8 mouse cellular contexts compared by ENCODE assay signal in the genomic region with DNA sequence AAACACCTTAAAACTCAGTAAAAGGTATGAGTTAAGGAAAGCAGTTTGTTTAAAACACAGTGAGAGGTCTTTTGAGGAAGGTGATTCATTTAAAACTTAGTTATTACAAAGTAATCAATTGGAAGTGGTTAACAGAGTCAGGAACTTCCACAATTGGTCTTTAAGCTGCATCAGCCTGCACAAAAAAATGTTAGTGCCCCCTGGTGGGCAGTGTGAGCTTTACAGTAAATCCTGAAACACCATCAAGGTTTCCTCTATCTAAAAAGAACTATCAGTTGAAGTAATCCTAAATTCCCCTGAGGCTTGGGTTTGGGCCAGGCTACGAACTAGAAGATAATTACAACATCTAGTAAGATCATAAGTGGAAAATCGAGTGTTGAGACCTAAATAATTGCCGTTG. TPM values are rescaled to one million over a fixed set of nuclear protein-coding genes. Genes with fewer than 3 reads are reported as not detected.
A peak's percentile ranks its signal among the peaks of the same experiment; 100 is the strongest.
DNase-seq lines count a peak whose midpoint lies in the region; ATAC-seq lines count a peak whose summit lies in the region.

No protein-coding gene starts in this region.

- H3K4me2 ChIP-seq in forebrain, embryonic 12.5 days, result no peak overlapping the region

- no peak overlapping the region for H3K4me3 ChIP-seq in forebrain, embryonic 10.5 days
- H3K4me3 ChIP-seq in forebrain, embryonic 12.5 days (replicated peaks), result no peak overlapping the region
- no peak overlapping the region for H3K4me3 ChIP-seq in embryonic facial prominence, embryonic 10.5 days

- H3K9ac ChIP-seq in forebrain, embryonic 12.5 days, result no peak overlapping the region

- no peaks in the 10 kb centered on the region for H3K36me3 ChIP-seq in forebrain, embryonic 10.5 days (replicated peaks)
- H3K36me3 ChIP-seq in forebrain, embryonic 12.5 days (replicated peaks), result no peaks in the 10 kb centered on the region
- no peaks in the 10 kb centered on the region for H3K36me3 ChIP-seq in embryonic facial prominence, embryonic 10.5 days (replicated peaks)

- 29% methylated on average over 3 of the region's 3 CpGs for WGBS in forebrain, embryonic 10.5 days
- 30% methylated on average over 3 of the region's 3 CpGs for WGBS in forebrain, embryonic 12.5 days
- WGBS in embryonic facial prominence, embryonic 10.5 days, result 23% methylated on average over 3 of the region's 3 CpGs

- no peak overlapping the region for H3K27ac ChIP-seq in forebrain, embryonic 10.5 days
- no peak overlapping the region for H3K27ac ChIP-seq in forebrain, embryonic 12.5 days
- H3K27ac ChIP-seq in embryonic facial prominence, embryonic 10.5 days (replicated peaks), result no peak overlapping the region

- ATAC-seq in forebrain, embryonic 12.5 days (ENCODE audit: low FRiP score), result no peak
- ATAC-seq in inflammation-experienced regulatory T-cells, adult 6 months, result peak; percentile 78

- H3K27me3 ChIP-seq in forebrain, embryonic 10.5 days (ENCODE audit: poor library complexity, severe bottlenecking), result no peaks in the 10 kb centered on the region
- H3K27me3 ChIP-seq in forebrain, embryonic 12.5 days, result no peaks in the 10 kb centered on the region
- H3K27me3 ChIP-seq in embryonic facial prominence, embryonic 10.5 days (replicated peaks; ENCODE audit: low read depth, poor library complexity, severe bottlenecking), result no peaks in the 10 kb centered on the region

- DNase-seq in forebrain, embryonic 10.5 days (ENCODE audit: extremely low spot score, low spot score), result peak; percentile 34
- peak; percentile 66 for DNase-seq in A20 (ENCODE audit: low read depth, low spot score)
- peak; percentile 72 for DNase-seq in adrenal gland, postnatal 25 days
- DNase-seq in embryonic facial prominence, embryonic 10.5 days (ENCODE audit: low spot score), result peak; percentile 69
- DNase-seq in lung, postnatal 10 days, result peak; percentile 77
- DNase-seq in spleen, postnatal 10 days (ENCODE audit: low spot score in 2 of 2), result peak; percentile 51 to 76

- no peaks in the 10 kb centered on the region for H3K4me1 ChIP-seq in forebrain, embryonic 10.5 days
- H3K4me1 ChIP-seq in forebrain, embryonic 12.5 days, result no peaks in the 10 kb centered on the region
- no peaks in the 10 kb centered on the region for H3K4me1 ChIP-seq in embryonic facial prominence, embryonic 10.5 days

- H3K9me3 ChIP-seq in forebrain, embryonic 10.5 days, result no peaks in the 10 kb centered on the region
- H3K9me3 ChIP-seq in forebrain, embryonic 12.5 days, result no peaks in the 10 kb centered on the region
- no peaks in the 10 kb centered on the region for H3K9me3 ChIP-seq in embryonic facial prominence, embryonic 10.5 days

RNA-seq across cellular contexts. Expression of gene Mfsd6, which starts 21.0 kb away (rescaled TPM):
- 1.0 and 1.2 TPM in 2 replicates for polyA plus RNA-seq in forebrain, embryonic 10.5 days (2016; fragmentation: Nextera tagmentation; extraction: Ambion mirVana)
- polyA plus RNA-seq in forebrain, embryonic 12.5 days (2016; fragmentation: Nextera tagmentation; extraction: Ambion mirVana), result 3.9 and 4.0 TPM in 2 replicates
- total RNA-seq in adrenal gland, postnatal 25 days (2021), result 18.2 and 21.1 TPM in 2 replicates
- polyA plus RNA-seq in embryonic facial prominence, embryonic 10.5 days (2016; fragmentation: Nextera tagmentation; extraction: Ambion mirVana), result 1.0 and 1.3 TPM in 2 replicates
- polyA plus RNA-seq in inflammation-experienced regulatory T-cells, adult 6 months (2017; shearing (Covaris generic)), result 10 to 100 TPM in 1 of 3 experiments, 1 to 10 TPM in 2; 6.8 to 10.7 (median 7.2) TPM
